1 mouse cellular context compared by ENCODE assay signal in genomic region chr7:127243870-127244657, GRCm38 (mm10).
TF ChIP-seq lines count a peak whose summit lies in the region.

Zfp771 (plus strand) TSS chr7:127244274.

TF ChIP-seq in CH12.LX, 34 proteins besides CTCF, POLR2A, EP300 and RAD21 (continued from another document):
- TF ChIP-seq ZMIZ1 (IDR thresholded peaks at IDR 0.05; ENCODE audit: low read depth, low read length) (peak; percentile 82), JUN (IDR thresholded peaks at IDR 0.05; ENCODE audit: insufficient read depth, low read depth, low read length) (no peak), IRF4 (IDR thresholded peaks at IDR 0.05; ENCODE audit: low read depth, low read length) (peak; percentile 42), GABPA (IDR thresholded peaks at IDR 0.05; ENCODE audit: insufficient replicate concordance, low read depth, low read length) (no peak), NELFE (IDR thresholded peaks at IDR 0.05; ENCODE audit: low read depth, low read length) (peak; percentile 94), KAT2A (IDR thresholded peaks at IDR 0.05; ENCODE audit: insufficient replicate concordance, low read length) (no peak)
